Mouse (Mus musculus): Measurements from ENCODE around the gene Kidins220. TPM values are rescaled to one million over a fixed set of nuclear protein-coding genes. Genes with fewer than 3 reads are reported as not detected.

Kidins220 gene
- polyA plus RNA-seq, 1 experiment from 2014 or later: 23.7 TPM

GRCm38 (mm10) chr12:25095538-25095937, 120.8 kb downstream of the Kidins220 start:
- 1% methylated on average over 19 of the region's 19 CpGs for WGBS
- peak overlapping the region; percentile 83 for H3K4me2 ChIP-seq
- H3K36me3 ChIP-seq (ENCODE audit: control insufficient read depth, insufficient read depth, low read length): no peaks in the 10 kb centered on the region
- peaks cover 4% of the 10 kb centered on the region for H3K4me1 ChIP-seq (replicated peaks; ENCODE audit: control insufficient read depth, insufficient read depth, low read length)
- H3K4me3 ChIP-seq (ENCODE audit: low read depth, low read length): peak overlapping the region; percentile 71
- peaks cover 71% of the 10 kb centered on the region for H3K27me3 ChIP-seq (replicated peaks; ENCODE audit: control insufficient read depth, insufficient read depth, low read length)
- DNase-seq (ENCODE audit: low spot score): no peak
- no peaks in the 10 kb centered on the region for H3K9me3 ChIP-seq (ENCODE audit: control insufficient read depth, low read length)
- peak overlapping the region; percentile 73 for H3K27ac ChIP-seq (ENCODE audit: low read depth, low read length)
- H3K9ac ChIP-seq (ENCODE audit: low read depth, low read length): peak overlapping the region; percentile 72
- no peak for ATAC-seq (replicated peaks; ENCODE audit: low FRiP score)

GRCm38 (mm10) chr12:25095974-25096639, 121.4 kb downstream of the Kidins220 start:
- WGBS: under 1% methylated on average over 41 of the region's 41 CpGs
- peaks cover 4% of the 10 kb centered on the region for H3K4me1 ChIP-seq (replicated peaks; ENCODE audit: control insufficient read depth, insufficient read depth, low read length)
- peak overlapping the region; percentile 72 for H3K9ac ChIP-seq (ENCODE audit: low read depth, low read length)
- H3K27ac ChIP-seq (ENCODE audit: low read depth, low read length): peak overlapping the region; percentile 91
- no peaks in the 10 kb centered on the region for H3K9me3 ChIP-seq (ENCODE audit: control insufficient read depth, low read length)
- H3K36me3 ChIP-seq (ENCODE audit: control insufficient read depth, insufficient read depth, low read length): no peaks in the 10 kb centered on the region
- H3K27me3 ChIP-seq (replicated peaks; ENCODE audit: control insufficient read depth, insufficient read depth, low read length): peaks cover 76% of the 10 kb centered on the region
- ATAC-seq (replicated peaks; ENCODE audit: low FRiP score) (peak; percentile 85), DNase-seq (ENCODE audit: low spot score) (peak; percentile 90)
- H3K4me2 ChIP-seq: peak overlapping the region; percentile 83
- peak overlapping the region; percentile 71 for H3K4me3 ChIP-seq (ENCODE audit: low read depth, low read length)

GRCm38 (mm10) chr12:25096640-25097051, 121.9 kb downstream of the Kidins220 start:
- Histone ChIP-seq H3K27ac (ENCODE audit: low read depth, low read length) (peak overlapping the region; percentile 91), H3K9me3 (ENCODE audit: control insufficient read depth, low read length) (no peaks in the 10 kb centered on the region), H3K36me3 (ENCODE audit: control insufficient read depth, insufficient read depth, low read length) (no peaks in the 10 kb centered on the region), H3K9ac (ENCODE audit: low read depth, low read length) (peak overlapping the region; percentile 63), H3K4me2 (peak overlapping the region; percentile 83), H3K4me1 (replicated peaks; ENCODE audit: control insufficient read depth, insufficient read depth, low read length) (peaks cover 7% of the 10 kb centered on the region), H3K27me3 (replicated peaks; ENCODE audit: control insufficient read depth, insufficient read depth, low read length) (peaks cover 82% of the 10 kb centered on the region), H3K4me3 (ENCODE audit: low read depth, low read length) (peak overlapping the region; percentile 71)
- ATAC-seq (replicated peaks; ENCODE audit: low FRiP score) (no peak), DNase-seq (ENCODE audit: low spot score) (no peak)
- 1% methylated on average over 15 of the region's 15 CpGs for WGBS

- Histone ChIP-seq H3K4me2 (peak within 1 kb of the TSS; percentile 83), H3K36me3 (ENCODE audit: control insufficient read depth, insufficient read depth, low read length) (no peaks in the 10 kb centered on the region), H3K4me1 (replicated peaks; ENCODE audit: control insufficient read depth, insufficient read depth, low read length) (peaks cover 7% of the 10 kb centered on the region), H3K27me3 (replicated peaks; ENCODE audit: control insufficient read depth, insufficient read depth, low read length) (peaks cover 85% of the 10 kb centered on the region), H3K9ac (ENCODE audit: low read depth, low read length) (peak within 1 kb of the TSS; percentile 63), H3K9me3 (ENCODE audit: control insufficient read depth, low read length) (no peaks in the 10 kb centered on the region), H3K27ac (ENCODE audit: low read depth, low read length) (peak within 1 kb of the TSS; percentile 91), H3K4me3 (ENCODE audit: low read depth, low read length) (peak within 1 kb of the TSS; percentile 71)
- DNase-seq (ENCODE audit: low spot score) (no peak), ATAC-seq (replicated peaks; ENCODE audit: low FRiP score) (no peak)
- WGBS: 5% methylated on average over 1 of the region's 1 CpGs
These were observed 122.2 kb downstream of the Kidins220 start, which contains the start of gene Id2 for GRCm38 (mm10) chr12:25097052-25097209. TSS of gene Id2 (minus strand) at chr12:25097140.

- Histone ChIP-seq H3K27ac (ENCODE audit: low read depth, low read length) (peak overlapping the region; percentile 91), H3K9me3 (ENCODE audit: control insufficient read depth, low read length) (no peaks in the 10 kb centered on the region), H3K4me3 (ENCODE audit: low read depth, low read length) (peak overlapping the region; percentile 71), H3K36me3 (ENCODE audit: control insufficient read depth, insufficient read depth, low read length) (no peaks in the 10 kb centered on the region), H3K4me1 (replicated peaks; ENCODE audit: control insufficient read depth, insufficient read depth, low read length) (peaks cover 7% of the 10 kb centered on the region), H3K9ac (ENCODE audit: low read depth, low read length) (peak overlapping the region; percentile 43; the same call in 1 of the 2 replicates), H3K27me3 (replicated peaks; ENCODE audit: control insufficient read depth, insufficient read depth, low read length) (peaks cover 88% of the 10 kb centered on the region), H3K4me2 (peak overlapping the region; percentile 83)
- ATAC-seq (replicated peaks; ENCODE audit: low FRiP score) (no peak), DNase-seq (ENCODE audit: low spot score) (peak; percentile 43)
- 7% methylated on average over 28 of the region's 28 CpGs for WGBS
These were observed 122.8 kb downstream of the Kidins220 start for GRCm38 (mm10) chr12:25097210-25098160.

GRCm38 (mm10) chr12:25098161-25098550, 123.4 kb downstream of the Kidins220 start:
- Histone ChIP-seq H3K27me3 (replicated peaks; ENCODE audit: control insufficient read depth, insufficient read depth, low read length) (peaks cover 85% of the 10 kb centered on the region), H3K4me1 (replicated peaks; ENCODE audit: control insufficient read depth, insufficient read depth, low read length) (peaks cover 7% of the 10 kb centered on the region), H3K9me3 (ENCODE audit: control insufficient read depth, low read length) (no peaks in the 10 kb centered on the region), H3K4me2 (peak overlapping the region; percentile 83), H3K36me3 (ENCODE audit: control insufficient read depth, insufficient read depth, low read length) (no peaks in the 10 kb centered on the region), H3K4me3 (ENCODE audit: low read depth, low read length) (peak overlapping the region; percentile 71), H3K9ac (ENCODE audit: low read depth, low read length) (peak overlapping the region; percentile 43), H3K27ac (ENCODE audit: low read depth, low read length) (peak overlapping the region; percentile 91)
- DNase-seq (ENCODE audit: low spot score) (no peak), ATAC-seq (replicated peaks; ENCODE audit: low FRiP score) (no peak)
- WGBS: 3% methylated on average over 6 of the region's 10 CpGs

GRCm38 (mm10) chr12:25098561-25099312, 124.0 kb downstream of the Kidins220 start:
- H3K4me3 ChIP-seq (ENCODE audit: low read depth, low read length): peak overlapping the region; percentile 71
- peak overlapping the region; percentile 83 for H3K4me2 ChIP-seq
- ATAC-seq (replicated peaks; ENCODE audit: low FRiP score) (peak; percentile 71), DNase-seq (ENCODE audit: low spot score) (peak; percentile 87)
- H3K36me3 ChIP-seq (ENCODE audit: control insufficient read depth, insufficient read depth, low read length): no peaks in the 10 kb centered on the region
- WGBS: under 1% methylated on average over 61 of the region's 61 CpGs
- no peaks in the 10 kb centered on the region for H3K9me3 ChIP-seq (ENCODE audit: control insufficient read depth, low read length)
- peak overlapping the region; percentile 91 for H3K27ac ChIP-seq (ENCODE audit: low read depth, low read length)
- peak overlapping the region; percentile 43 for H3K9ac ChIP-seq (ENCODE audit: low read depth, low read length)
- peaks cover 81% of the 10 kb centered on the region for H3K27me3 ChIP-seq (replicated peaks; ENCODE audit: control insufficient read depth, insufficient read depth, low read length)
- H3K4me1 ChIP-seq (replicated peaks; ENCODE audit: control insufficient read depth, insufficient read depth, low read length): peaks cover 7% of the 10 kb centered on the region

- no peaks in the 10 kb centered on the region for H3K9me3 ChIP-seq (ENCODE audit: control insufficient read depth, low read length)
- whole genome bisulfite sequencing: 2% methylated on average over 9 of the region's 9 CpGs
- DNase-seq (ENCODE audit: low spot score) (no peak), ATAC-seq (replicated peaks; ENCODE audit: low FRiP score) (no peak)
- peaks cover 78% of the 10 kb centered on the region for H3K27me3 ChIP-seq (replicated peaks; ENCODE audit: control insufficient read depth, insufficient read depth, low read length)
- peak overlapping the region; percentile 83 for H3K4me2 ChIP-seq
- no peaks in the 10 kb centered on the region for H3K36me3 ChIP-seq (ENCODE audit: control insufficient read depth, insufficient read depth, low read length)
- H3K27ac ChIP-seq (ENCODE audit: low read depth, low read length): peak overlapping the region; percentile 91
- peaks cover 7% of the 10 kb centered on the region for H3K4me1 ChIP-seq (replicated peaks; ENCODE audit: control insufficient read depth, insufficient read depth, low read length)
- peak overlapping the region; percentile 64 for H3K9ac ChIP-seq (ENCODE audit: low read depth, low read length)
- peak overlapping the region; percentile 71 for H3K4me3 ChIP-seq (ENCODE audit: low read depth, low read length)
These were observed 124.5 kb downstream of the Kidins220 start for GRCm38 (mm10) chr12:25099313-25099562.

Measured in liver, embryonic 11.5 days (tissue).